Mouse (Mus musculus) liver, adult 2 months (tissue): ENCODE data around the gene Atp5l.

Experiments
- CTCF ChIP-seq: fragments of 200-500 bp; IDR thresholded peaks from 2 replicates; pipeline ENCODE4 v1.5.1; 2011; ENCODE audit warnings: low read depth, low read length, control low read depth
- POLR2A ChIP-seq: fragments of 200-500 bp; IDR thresholded peaks from 2 replicates; pipeline ENCODE4 v1.6.1; 2011; ENCODE audit warnings: low read length, control low read depth; ENCODE audit not compliant: insufficient read depth; ENCODE audit errors: extremely low read depth

DNA sequence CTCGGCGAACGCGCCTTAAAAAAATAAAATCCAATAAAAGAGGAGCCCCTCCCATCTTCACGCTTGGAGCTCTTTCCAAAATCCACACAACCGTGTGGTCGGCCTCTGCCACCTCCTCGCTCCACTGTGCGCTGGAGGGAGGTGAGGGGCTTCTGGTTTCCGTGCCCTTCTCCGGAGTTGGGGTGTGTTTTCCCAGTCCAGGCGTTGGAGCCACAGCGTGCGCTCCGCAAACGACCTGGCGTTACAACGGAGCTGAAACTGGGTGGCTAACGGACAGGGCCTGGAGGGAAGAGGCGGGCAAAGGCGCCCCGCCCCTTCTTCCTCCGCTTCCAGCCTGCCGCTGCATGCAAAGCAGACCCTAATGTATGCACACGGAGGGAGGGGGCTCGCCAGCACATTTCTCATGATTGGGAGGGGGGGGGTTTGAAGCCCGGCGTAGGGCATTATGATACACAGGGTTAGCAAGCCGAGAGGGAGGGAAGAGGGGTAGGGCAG, 38.6 kb downstream of the Atp5l start:
- TF ChIP-seq POLR2A (peak; percentile 63), CTCF (no peak)
